Mouse (Mus musculus) adrenal gland, postnatal 36 days (tissue): ENCODE data around the gene Sipa1l2. TPM values are rescaled to one million over a fixed set of nuclear protein-coding genes. Genes with fewer than 3 reads are reported as not detected.
"Not testable (repeated sequence)": the region's sequence is repeated elsewhere in the genome, so short reads cannot be mapped to it uniquely, and the experiment has no call there.

Experiments used
- DNase-seq, 2 experiments: peaks; one replicate each; pipeline ENCODE4 v3.0.0; 2021; ENCODE audit warnings: mixed read lengths in 1 of 2
- total RNA-seq, 2 experiments: library from RNA; stranded (reverse); gene quantifications; 2 replicates each; pipeline ENCODE4 v1.2.3; 2021

Gene Sipa1l2
- total RNA-seq, 2 experiments from 2014 or later = 53.1 to 63.7 TPM

DNA sequence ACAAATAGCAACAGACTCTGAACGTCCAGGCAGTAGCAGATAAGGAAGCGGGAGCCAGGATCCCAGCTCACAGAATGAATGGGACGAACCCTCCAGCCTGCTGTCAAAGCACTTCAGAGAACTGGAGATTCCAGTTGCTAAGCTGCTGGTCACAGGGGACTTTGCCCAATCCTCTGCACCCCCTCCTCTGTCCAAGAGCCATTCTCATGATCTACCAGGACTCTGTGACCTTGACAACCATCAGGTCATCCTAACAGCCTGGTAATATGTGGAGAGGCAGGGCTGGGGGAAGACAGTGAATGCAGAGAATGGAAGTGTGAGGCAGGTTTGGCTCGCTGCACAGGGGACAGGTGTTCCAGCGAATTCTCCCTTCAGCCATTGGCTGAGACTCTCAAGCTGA lies 163.2 kb downstream of the Sipa1l2 start:
- DNase-seq = no peak

DNA sequence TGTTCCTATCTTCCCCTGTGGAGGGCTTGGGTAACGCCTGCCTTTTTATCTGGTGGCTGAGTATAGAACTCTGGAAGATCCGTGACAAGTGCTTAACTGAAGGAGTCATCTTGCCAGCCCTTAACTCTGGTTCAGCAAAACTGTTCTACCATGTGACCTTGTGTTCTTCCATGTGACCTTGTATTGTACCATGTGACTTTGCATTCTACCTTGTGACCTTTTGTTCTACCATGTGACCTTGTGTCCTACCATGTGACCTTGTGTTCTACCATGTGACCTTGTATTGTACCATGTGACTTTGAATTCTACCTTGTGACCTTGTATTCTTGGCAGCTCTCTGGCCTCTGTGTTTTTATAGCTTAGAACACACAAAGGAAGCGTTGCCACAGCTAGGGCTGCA lies 168.3 kb downstream of the Sipa1l2 start:
- DNase-seq = no peak

DNA sequence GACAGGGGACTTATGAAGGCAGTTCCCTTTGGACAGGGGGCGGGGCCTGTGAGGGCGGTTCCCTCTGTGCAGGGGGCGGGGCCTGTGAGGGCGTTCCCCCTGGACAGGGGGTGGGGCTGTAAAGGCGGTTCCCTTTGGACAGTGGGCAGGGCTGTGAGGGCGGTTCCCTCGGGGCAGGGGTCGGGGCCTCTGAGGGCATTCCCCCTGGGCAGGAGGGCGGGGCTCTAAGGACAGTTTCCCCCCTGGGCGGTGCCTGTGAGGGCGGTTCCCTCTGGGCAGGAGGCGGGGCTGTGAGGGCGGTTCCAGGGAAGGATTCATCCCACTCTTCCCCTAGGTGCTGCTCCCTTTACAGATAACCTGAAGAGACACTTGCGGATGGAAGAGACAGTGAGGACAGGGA lies 171.6 kb downstream of the Sipa1l2 start:
- no peak for DNase-seq

DNA sequence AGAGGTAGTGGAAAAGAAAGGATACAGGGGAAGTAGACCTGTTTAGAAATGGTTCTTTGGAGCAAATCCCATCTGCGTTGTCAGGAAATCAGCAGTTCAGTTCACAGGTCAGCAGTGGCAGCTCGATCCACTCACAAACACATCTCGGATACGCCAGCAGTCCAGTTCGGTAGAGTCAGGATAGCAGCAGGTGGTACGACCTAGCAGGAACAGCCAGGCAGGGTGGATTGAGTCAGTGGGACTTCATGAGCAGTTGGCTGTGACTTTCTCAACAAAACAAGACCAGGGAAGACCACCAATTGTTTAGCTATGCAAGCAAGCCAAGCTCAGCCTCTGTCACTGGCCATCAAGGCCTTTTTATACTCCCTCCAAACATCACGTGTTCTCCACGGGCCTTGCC lies 173.9 kb downstream of the Sipa1l2 start:
- DNase-seq = not testable (repeated sequence)

DNA sequence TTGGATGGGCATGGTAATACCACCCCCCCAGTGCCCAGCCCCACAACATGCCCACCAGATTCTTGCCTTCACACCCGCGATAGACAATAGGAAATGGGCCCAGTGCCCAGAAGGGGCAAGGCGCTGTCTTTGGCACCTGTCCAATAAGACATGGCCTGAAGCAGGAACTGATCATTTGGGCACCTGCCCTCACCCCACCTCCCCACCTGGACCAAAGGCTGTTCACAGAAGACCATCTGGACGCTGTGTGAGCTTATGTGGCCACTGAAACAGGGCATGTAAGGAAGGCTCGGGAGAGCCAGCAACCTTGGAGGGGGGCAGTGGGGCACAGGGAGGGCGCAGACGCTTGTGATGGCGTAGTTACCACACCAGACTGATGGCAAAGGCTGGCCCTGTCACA lies 174.6 kb downstream of the Sipa1l2 start:
- DNase-seq = no peak

DNA sequence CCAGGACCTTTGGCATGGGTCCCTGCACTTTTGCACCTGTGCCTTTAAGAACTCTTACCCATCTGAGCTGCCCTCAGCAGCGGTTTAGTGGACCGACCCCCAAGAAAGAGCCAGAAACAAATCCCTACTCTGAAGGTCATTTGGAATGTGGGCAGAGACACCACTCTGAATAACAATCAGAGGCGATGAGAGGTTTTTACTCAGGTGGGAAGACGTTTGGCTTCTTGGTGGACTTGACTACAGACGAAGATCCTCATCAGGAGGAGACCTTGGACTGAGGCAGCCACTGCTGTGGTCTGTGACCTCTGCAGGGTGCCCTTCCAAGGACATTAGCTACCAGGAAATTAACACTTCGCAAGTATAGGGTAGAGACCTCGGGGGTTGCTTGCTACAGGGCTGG lies 177.9 kb downstream of the Sipa1l2 start:
- no peak for DNase-seq

DNA sequence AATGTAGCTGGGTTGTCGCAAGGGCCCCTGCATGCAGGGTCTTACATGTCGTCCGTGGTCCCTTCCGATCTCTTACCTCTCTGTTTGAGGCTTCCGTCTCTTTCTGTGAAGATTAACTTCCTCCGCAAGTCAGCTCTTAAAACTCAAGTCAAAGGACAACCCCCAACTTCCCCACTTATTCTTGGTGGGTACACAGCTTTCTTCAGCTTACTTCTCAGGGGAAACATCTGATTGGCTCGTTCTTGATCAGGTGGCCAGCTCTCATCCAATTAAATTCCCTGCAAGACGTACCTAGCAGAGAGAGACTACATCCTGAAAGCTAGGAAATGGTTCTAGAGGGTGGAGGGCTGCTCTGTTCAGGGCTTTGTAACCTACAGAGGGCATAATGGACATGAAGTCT lies 178.3 kb downstream of the Sipa1l2 start:
- no peak for DNase-seq

DNA sequence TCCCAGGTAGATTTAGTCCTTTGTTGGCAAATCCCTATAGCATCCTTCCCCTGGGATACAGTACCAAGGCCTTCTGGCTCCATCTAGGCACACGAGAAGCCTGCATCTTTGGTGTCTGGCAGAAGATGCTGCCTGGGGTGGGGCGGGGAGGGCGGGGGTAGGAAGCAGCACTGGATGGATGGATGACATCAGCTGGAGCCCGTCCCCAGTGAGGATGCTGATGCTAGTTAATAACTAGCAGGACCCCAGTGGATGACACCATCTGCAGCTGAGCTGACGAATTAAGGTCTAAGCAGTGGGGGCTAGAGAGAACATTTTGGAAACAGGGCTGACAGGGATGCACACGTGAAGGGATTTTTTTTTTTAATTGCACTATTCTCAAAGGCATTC lies 179.1 kb downstream of the Sipa1l2 start:
- no peak for DNase-seq

DNA sequence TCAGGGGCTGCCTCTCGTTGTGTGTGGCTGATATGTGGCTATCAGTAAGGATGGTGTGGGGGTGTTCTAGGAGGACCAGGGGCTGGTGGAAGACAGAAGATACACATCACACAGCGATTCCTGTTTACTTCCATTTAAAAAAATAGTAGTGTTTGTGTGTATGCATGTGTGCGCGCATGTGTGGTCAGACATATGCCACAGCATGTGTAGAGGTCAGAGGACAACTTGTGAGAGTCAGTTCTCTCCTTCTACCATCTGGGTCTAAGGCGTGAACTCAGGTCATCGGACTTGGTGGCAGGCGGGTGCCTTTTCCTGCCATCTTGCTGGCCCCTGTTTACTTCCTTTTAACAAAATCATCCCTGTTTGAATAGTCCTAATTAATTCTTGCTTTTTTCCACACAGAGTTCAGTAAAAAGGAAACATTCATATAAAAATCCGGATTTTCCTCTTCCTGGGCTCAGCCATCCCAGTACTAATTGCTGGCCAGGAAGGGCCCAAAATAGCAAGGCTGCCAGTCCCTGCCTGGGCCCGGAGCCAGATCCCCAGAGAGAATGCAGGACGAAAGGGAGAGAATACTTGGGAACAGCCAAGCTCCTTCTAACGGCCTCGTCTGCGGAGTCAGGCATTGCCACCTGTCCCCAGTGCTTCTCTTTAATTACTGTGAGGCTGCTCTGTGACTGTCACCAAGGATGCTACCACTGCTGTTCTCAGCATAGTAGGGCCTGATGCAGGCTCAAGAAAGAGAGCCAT lies 179.7 kb downstream of the Sipa1l2 start:
- peak; percentile 86 to 88 for DNase-seq

DNA sequence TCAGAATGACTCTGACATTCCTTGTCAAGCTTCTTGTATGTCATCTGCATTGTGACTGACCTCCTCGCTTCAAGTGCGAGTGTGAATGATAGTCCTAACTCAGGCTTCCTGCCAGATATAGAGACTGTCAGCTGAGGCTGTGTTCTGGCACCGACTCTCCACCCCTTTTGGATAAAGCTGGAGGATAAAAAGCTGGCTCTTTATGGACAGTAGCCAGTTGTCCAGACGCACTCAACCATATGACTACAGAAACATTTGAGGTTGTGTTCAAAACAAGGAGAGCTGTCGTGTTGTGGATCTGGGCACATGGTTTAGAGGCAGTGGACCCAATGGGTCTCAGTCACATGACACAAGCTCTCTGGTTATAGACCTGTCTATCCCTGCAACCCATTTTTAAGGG lies 180.3 kb downstream of the Sipa1l2 start:
- DNase-seq = peak; percentile 41 to 51

DNA sequence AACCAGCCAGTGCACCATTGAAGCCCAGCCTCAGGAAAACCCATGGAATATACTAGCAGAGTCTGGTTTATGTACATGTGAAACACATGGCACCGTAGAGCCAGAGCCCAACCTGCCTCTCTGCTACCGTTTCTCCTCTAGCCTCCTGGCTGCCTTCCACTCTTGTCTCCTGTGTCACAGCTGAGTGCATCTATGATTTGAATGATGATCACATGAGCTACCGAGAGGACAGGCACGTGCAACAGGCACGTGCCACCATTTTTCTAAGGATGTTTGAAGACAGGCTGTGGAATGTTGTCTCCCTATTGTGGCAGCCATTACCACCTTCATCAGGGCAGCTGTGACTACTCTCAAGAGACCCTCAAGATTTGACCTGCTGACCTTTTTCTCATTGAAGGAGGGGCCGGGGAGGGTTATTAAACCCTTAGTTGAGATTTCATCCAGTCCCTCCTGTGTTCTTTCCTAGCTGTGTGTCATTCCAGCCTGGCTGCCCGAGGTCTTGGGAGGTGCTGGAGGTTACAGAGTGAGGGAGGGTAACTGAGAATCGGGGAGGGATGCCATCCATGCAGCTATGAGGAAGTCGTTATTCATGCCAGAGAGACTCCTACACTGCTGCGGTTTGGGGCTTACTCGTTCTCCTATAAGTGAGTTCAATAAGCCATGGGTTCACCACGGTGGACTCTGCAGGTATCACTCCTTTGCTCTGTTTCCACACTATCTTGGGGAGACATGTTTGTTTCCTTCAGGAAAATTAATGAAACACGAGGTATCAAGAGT lies 181.0 kb downstream of the Sipa1l2 start:
- DNase-seq = no peak

DNA sequence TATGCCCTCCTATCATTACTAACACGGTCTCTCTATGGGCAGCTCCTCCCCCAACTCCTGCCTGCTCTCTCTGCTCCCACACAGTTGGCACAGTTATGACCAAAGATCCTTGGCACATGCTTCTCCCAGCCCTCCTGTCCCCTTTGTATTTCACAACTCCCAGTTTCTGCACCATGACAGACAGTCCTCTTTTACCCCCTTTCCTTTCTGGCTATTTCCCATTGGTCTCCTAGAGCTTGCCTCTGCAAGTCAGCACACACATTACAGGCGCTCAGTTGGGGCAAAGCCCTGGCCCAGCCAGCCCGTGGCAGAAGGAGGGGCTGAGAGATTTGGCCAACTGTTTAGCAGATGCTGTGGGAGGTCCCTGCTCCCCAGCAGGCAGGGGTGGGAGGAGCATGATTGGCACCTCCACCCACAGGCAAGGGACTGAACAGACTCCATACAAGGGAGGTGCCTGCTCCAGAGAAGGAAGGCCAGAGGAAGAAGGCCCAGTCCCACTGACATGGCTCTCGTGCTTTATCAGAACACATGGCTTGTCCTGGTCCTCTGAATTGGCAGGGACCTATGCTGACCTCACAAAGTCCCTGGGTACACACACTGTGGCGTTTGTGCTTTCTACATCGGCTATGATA lies 184.0 kb downstream of the Sipa1l2 start:
- peak; percentile 86 to 88 for DNase-seq

DNA sequence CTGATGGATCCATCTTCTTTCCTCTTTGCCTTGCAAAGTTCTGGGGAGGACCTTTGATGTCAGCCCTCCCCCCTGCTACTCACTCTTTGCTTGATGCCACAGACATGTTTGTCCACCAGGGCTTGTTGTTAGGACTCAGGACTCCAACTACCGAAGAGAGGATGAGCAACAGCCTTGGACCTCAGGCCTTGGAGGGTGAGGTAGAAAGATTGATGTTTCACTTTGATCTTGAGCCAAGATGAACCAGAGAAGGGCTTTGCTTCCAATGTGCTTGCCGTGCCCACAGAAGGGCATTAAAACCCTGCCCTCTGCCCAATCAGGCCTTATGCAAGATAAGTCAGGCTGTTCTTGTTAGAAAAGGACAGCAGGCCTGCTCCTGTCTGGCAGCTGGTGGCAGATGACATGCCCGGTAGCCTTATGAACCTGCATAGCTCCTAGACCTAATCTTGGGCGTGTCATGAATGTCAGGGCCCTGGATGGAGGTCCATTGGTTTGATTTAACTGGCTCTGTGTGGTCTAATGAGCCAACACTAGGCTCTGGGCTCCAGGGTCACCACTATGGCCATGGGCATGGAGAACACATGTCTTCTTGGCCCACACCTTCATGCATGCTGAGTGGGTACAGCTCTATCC lies 184.9 kb downstream of the Sipa1l2 start:
- DNase-seq = peak; percentile 65 to 76

DNA sequence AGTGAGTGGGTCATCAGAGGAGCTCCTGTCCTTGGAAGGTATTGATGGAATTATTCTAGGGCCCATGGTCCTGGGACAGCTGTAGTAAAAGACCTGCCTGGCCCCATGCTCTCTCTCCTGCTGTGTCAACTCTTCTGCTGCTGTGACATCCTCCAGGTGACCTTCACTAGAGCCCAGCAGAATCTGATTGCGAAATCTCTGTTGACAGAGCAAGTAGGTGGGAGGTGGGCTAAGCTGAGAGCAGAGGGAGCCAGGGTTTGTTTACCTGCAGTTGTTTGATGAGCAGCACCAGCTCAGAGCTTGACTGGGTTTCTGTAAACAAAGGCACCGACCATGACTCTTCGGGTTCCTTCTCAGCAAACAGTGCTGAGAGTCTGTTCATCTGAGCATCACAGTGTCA lies 187.9 kb downstream of the Sipa1l2 start:
- DNase-seq = no peak

DNA sequence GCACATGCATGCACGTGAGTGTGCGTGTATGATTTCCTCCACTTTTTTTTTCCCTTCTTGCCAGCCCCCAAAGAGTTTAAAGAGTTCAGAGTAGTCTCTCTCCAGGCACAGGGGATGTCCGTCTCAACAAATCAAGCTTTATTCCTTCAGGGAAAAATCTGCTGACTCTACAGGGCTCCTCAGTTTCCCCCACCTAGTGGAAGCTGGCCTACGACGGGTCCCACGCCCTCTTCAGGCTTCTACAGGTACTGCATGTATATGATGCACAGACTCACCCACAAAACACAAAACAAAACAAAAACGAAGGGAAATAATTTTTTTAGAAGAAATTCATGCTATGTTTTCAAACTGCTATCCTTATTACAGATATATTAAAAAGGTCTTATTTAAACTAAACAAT lies 189.7 kb downstream of the Sipa1l2 start:
- no peak for DNase-seq

DNA sequence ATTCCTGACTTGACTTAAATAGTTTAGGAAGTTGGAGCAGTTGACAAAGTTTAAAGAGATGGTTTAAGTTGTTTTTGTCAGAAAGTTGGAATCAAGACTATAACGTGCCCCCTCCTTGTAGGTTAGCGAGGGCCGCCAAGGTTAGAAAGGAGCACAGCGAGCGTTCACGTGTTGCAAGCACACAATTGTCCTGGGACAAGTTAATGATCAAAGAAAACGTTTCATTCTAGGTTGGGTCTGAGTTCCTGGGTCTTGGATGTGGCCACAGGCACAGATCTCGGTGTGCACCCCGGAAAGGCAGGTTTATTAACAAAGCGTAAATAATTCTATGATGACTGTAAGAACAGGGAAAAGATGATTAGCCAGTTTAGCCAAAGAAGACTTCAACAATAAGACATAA lies 190.5 kb downstream of the Sipa1l2 start:
- DNase-seq = no peak

DNA sequence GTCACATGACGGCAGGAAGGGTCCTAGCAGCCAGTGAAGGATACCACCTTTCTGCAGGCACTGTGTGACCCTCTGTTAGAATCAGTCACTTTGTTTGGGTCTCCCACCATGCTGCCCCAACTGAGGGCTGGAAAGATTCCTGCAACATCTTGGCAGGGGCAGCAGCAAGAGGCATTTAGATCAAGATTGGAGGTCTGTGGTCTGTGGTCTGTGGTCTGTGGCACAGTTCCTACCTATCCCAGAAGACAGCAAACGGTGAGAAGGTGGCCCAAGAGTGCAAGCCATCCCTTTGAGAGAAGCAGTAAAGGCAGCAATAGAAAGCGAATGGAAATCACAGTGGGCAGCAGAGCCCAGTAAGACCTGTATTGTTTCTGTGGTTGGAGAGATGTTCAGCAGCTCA lies 191.9 kb downstream of the Sipa1l2 start:
- no peak for DNase-seq

DNA sequence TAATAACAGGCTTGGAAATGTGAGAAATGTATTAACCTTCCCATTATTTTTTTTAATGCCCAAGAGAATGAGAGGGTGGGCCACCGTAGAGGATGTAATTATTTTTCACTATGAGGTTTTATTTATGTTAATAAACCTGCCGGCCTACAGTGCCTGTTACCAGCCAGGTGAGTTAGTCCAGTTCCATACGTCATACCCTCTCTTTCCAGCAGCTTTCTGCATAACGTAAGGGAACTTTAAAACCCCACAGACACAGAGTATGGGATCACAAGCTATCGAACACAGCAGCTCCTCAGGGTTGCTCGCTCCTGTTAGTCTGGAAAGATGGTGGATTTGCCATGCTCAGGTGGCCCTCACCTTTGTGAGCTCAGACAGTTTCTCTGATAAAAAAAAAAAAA lies 193.2 kb downstream of the Sipa1l2 start:
- DNase-seq = no peak

DNA sequence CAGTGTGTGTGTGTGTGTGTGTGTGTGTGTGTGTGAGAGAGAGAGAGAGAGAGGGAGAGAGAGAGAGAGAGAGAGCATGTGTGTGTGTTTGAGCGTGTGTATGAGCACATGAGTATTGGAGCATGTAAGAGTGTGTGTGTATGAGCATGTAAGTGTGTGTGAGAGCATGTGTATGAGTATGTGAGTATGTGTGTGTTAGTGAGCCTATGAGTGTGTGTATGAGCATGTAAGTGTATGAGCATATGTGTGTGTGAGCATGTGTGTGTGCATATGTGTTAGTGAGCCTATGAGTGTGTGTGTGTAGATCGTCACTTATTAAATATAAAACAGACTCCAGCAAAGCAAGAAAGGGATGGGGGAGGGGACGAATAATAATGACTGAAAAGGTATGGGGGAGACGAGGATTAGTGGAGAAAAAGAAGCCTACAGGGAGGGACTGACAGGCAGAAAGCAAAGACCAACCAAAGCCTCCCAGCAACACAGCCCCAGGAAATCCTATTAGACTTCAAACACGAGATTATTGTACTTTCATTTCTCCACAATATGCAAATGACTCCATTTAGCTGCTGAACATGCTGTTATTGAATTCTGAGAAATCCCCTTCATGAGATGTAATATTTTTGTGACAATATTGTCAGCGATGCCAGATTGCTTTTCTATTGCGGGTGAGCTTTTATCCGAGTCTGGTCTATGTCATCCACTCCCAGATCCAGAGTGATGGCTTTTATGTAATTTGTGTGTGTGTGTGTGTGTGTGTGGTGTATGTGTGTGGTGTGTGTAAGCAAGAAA lies 193.8 kb downstream of the Sipa1l2 start:
- DNase-seq = no peak

DNA sequence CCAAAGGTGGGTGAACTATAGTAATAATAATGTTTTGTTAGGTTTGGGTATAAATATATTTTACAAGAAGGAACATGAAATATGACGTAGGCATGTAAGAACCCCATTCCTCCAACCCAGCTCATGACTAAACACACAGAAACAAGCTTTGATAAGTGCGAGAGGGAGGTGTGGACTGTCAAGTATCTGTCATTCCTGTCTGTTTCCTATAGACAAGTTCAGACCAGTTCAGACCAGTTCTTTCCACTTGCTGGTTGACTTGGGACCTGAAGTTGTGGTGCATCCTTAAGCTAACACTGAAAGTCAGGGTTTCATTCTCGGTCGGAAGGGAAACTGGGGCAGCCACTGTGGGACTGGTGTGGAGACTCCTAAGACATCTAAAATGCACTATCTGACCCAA lies 197.0 kb downstream of the Sipa1l2 start:
- DNase-seq = no peak

DNA sequence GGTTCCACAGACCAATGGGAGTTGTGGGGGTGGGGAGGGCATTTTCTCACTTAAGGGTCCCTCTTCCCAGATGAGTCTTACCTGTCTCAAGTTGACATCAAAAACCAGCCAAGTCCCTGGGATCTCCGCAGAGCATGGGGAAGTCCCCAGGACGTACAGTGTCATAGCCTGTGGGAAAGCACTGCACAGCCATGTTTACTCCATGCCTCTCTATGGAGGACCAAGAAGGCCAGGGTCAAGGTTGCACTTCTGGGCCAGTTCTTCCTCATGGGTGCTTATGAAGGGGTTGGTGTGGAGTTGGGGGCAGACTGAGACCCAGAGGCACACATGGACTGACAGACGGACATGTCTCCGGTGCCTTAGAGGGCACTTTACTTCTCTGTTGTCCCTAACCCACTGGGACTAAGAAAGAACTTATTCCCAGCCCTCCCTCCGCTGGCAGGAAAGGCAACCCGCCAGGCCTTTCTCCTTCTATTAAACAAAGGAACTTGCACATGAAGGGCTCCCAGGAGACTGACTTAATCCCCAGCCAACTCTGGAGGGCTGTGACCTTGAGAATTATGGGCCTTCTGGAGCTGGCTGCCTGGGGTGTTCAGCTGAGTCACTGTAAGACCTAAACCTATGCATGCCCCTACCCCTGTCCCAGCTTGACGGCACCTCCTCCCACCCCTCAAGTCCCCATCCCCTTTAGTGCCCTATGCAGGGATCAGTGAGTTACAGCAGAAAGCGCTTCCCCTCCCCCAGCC lies 199.9 kb downstream of the Sipa1l2 start:
- DNase-seq = peak; percentile 63 to 70
